Mouse (Mus musculus) activated CD4-positive, CD25-positive, alpha-beta regulatory T cell, adult 4 months (primary cell): ENCODE measurements around the gene Nalcn. TPM values are rescaled to one million over a fixed set of nuclear protein-coding genes. Genes with fewer than 3 reads are reported as not detected.

Experiments
- ATAC-seq: one replicate; pipeline ENCODE4 v1.8.0; 2017
- polyA plus RNA-seq, 2 experiments: library from polyadenylated mRNA; unstranded; fragments of 100-300 nt; shearing (Covaris generic); gene quantifications; one replicate each; pipeline ENCODE4 v1.2.1; 2017

Nalcn gene
- polyA plus RNA-seq, 2 experiments from 2014 or later: not detected

DNA sequence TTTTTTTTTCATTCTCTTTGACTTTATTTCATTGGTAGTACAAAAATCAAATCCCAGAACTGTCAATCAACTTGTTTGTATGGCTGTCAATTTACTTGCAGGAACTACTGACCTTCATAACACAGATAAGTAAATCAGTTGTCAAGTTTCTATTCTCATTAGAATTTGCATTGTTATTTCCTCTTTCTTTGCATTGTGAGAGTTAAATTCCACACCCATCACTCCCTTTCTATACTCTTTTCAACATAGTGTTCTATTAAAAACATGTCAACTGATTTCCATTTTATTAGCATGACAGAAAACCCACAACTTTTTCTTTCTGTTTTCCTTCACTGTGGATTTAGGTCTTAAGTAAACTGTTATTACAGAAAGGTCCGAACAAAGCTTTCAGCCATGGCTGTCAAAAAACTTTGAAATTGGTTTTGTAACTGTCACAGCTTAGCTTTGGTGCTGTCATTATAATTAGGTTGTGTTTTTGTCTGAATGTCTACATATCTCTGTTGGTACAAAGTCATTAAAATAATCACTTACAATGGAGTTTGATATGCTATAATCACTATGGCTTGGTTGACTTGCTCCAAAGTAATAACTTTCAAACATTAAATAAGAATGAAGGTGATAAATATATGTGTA lies 138.3 kb downstream of the Nalcn start:
- ATAC-seq: no peak

DNA sequence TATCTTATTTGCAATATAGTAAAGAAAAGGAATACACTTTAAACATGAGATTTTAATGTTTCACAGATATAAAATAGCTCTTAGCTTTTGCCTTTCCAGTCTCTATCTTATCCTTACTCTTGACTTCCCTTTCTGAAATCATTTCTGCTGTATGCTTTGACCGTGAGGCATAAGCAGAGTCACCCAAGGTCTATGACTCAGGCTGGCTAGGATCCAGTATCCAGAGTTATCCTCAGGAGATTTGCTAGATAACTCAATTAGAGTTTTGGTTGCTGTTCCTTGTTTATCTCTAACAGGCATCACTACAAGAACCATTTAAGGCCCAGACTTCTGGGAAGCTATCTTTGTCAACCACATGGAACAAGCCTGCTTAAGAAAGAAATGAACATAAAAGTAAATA lies 164.9 kb downstream of the Nalcn start:
- ATAC-seq: no peak

DNA sequence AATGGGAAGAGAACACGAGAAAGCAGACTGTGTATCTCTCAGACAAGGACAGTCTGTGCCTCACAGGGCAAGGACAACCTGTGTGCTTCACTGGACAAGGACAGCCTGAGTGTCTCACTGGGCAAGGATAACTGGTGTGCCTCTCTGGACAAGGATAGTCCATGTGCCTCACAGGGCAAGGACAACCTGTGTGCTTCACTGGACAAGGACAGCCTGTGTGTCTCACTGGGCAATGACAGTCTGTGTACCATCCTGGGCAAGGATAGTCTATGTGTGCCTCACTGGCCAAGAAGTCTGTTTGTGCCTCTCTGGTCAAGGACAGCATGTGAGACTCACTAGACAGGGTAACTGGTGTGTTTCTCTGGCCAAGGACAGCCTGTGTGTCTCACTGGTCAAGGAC lies 180.9 kb downstream of the Nalcn start:
- no peak for ATAC-seq

DNA sequence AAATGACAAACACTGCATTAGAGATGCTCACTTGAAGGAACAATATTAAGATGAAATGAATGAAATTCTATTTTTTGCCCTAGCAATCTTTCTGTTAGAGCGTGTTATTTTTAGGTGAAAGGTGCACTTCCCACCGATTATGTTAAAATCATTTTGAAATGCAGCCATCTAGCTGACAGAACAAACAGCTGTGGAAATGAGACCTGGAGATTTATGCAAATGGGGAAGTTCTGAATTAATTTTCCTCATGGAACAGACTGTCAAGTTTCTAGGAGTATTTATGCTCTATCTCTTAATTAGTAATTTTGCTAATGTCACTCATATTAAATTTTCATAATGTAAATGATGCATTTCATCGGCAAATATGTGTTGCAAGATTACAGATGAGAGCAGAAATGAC lies 191.4 kb downstream of the Nalcn start:
- no peak for ATAC-seq

DNA sequence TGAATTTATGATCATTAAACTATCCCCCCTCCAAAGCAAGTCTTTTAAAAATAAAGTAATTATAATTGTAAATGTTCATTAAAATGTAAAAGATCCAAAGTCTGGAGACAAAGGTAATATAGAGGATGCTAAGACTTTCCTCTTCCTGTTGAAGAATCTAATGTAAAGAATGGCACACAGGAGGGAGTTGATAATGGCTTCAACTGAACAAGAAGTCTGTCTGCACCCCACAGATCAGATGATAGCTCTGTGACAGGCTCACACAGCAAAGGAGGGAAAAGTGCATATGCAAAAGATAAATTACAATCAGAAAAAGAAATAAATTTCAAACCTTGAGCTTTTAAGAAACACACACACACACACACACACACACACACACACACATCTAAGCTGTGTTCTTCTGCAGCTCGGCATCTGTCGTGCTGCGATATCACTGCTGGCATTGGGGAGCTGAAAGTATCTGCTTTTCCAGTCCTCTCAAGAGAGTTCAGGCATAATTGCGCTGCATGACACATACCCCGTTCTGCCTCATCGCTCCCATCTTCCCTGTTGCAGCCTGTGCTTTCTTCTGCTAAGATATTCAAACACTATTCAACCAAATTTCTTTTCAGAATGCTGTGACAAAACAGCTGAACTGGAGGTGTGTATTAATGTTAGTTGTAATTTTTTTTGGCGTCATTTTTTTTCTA lies 250.6 kb downstream of the Nalcn start:
- no peak for ATAC-seq

DNA sequence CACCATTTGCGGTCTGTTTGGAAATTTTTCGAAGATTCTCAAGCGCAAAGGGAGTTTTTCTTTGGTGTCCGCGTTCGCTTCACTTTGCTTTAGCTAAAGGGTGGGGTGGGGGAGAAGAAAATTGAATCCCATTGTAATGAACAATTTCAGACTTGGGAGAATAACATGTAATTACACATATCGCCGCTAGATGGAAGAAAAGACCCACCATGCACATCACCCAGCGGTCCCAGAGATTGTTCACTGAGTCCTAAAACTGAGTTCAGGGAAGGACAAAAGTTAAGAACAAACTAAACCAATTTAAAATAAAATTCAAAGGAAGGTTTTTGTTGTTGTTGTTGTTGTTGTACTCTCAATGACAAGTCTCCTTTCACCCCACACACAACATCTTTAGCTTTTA lies 255.4 kb downstream of the Nalcn start:
- peak; percentile 72 for ATAC-seq

DNA sequence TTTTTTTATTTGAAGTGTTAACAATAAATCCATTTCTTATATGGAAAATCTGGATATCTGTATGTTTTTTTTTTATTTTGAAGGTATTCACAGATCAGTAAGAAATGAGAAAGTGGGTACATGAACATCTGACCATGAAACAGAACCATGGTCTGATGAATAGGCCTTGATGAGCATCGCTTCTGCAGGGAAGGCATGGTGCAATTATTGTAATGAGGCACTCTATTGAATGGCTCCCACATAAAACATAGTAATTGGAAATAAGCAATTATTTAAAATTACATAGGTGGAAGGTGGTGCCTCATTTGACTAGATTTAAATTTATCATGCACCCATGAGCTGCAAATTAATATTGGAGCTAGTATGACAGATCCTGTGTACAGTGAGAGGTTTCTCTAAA lies 267.3 kb downstream of the Nalcn start:
- ATAC-seq: no peak

DNA sequence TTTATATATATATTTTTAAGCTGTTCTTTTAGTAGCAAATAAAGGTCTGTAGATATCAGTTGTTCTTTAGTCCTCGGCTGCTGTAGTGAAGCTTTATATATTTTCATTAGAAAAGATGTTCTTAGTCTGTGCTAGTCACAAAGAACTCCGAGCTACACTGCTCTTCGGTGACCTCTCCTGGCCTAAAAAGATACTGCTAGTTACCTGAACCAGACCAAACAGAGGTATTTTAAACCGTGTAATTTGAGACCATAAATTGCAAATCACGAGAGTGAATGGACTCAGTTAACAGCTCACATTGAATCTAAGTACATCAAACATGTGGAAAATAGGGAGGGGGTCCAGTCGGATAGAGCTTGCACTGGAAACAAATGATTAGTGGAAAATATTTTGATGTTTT lies 274.0 kb downstream of the Nalcn start:
- no peak for ATAC-seq

DNA sequence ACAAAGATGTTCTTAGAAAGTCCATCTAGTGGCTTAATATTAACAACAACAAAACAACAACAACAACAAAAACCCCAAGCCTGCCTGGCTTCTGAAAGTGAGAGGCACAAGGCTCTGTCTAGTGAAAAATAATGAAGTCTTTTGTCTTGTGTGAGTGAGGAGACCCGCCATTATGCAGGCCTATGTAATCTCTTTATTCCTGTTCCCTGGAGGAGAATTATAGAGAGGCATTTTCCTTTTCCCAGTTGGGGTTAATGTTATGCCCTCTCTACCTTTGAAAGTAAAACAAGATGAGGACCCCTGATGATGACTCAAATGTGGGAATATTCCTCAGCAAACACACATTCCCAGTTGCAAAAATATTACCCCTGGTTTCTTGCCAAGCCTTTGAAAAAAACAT lies 295.1 kb downstream of the Nalcn start:
- ATAC-seq: no peak

DNA sequence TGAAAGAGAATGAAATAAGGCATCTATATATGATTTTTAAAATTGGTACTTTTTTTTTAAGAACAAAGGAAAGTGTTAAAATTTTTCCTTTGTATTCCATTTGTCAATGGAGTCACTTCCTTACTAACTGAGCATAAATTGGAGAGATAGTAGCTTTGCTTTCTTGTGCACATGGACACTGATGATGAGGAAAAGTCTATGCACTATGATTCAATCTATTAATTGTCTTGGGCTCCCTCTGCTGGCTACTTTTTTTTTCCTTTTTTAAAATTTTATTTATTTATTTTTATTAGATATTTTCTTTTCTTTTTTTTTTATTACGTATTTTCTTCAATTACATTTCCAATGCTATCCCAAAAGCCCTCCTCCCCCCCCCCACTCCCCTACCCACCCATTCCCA lies 312.6 kb downstream of the Nalcn start:
- ATAC-seq: no peak

DNA sequence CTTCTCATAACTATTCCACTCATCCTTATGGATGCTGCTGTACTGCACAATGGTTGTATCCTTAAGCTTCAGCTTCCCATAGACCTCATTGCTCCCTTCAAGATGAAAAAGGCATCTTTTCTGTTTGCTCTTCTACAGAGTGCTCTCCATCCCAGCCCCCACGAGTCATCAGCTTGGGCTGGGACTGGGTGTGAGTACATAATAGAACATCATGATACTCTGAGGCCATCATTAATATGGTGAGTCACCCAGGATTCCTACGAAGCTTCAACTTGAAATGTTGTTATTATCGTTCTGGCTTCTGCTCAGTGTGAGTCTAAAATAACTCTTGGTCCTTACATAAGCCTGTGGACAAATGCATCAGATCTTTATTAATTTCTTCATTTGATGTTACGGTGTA lies 314.6 kb downstream of the Nalcn start:
- no peak for ATAC-seq

DNA sequence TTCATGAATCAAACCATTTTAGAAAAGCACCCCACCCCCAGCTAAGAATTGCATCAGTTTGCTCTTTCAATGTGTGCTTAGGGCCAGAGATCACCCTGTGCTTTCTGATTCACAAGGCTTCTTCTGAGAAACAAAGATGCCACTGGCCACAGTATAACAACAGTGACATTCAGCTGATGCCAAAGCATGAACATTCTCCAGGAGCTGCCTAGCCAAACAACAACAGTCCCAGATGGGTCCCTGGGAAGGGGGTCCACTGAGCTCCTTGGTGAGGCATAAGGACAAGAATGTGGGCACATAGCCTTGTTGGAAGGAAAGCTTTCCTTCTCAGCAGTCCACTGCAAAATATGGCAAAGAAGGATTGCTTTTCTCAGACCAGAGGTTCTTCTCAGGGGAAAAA lies 330.9 kb downstream of the Nalcn start:
- ATAC-seq: no peak

DNA sequence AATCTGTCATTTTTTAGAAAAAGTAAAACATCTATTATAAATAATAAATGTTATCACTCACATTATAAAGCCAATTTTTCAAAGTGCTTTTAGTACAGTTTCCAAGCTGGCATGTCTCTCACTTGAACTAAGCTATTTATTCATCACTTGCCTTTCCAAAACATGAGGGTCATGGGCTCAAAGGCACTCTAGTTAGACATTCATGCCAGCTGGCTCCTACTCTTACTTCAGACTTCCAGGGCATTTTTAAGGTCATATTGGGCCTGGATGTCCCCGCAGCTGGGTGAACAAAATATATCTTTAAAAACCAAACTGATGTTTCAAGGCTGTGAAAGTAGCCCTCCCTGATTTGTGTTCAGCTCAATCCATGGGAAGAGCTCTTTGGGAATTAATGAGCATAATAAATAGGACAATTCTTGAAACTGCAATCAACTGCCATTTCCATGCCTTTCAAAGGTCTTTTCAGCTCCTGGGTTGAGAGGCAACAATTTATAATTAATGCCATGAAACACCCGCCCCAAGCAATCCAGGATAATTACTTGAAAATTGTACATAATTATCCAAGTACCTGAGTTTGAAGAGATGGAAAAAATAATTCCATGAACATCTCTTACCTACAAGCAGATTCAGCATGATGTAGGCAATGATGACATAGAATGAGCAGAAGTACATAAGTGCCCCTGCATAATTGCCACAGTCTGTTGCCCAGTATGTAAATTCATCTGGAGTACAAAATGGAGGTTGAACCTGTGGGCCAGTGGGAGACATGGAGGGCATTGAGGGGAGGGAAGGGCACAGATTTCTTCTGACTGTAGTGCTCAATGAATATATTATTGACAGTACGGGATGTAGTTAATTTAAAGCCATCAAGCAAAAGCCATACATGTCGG lies 335.6 kb downstream of the Nalcn start:
- no peak for ATAC-seq

DNA sequence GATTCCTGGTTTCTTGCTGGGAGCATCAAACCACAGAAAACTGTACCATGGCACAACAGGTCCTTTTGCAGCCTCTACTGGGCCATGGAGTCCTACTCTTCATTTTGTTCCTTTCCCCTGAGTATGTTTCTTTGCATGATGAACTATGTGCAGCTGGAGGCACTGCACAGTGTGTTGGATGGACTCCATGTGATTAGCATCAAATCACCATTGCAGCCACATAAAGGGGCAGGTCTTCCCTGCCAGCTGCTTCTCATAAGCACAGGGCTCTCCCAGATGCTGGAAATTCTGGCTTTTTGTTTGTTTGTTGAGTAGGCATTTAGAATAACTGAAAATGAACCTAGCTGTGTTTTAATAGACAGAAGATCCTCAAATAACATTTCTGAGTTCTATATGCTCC lies 344.8 kb downstream of the Nalcn start:
- no peak for ATAC-seq

DNA sequence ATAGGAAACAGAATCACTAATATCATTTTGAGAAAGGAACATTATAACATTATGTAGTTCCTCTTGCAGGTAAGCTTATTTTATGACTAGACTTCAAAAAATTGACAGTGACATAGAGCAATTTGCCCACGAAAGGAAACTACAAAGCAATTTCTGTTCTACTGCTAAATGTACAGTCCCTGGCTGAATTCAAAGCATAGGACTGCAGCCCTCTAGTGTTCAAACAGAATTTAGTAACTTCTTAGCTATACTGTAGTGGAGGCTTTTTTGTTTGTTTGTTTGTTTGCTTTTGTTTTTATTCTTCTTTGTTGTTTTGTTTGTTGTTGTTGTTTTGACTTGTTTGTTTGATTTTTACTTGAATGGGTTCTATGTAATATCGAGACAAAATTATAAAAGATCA lies 354.8 kb downstream of the Nalcn start:
- ATAC-seq: no peak

DNA sequence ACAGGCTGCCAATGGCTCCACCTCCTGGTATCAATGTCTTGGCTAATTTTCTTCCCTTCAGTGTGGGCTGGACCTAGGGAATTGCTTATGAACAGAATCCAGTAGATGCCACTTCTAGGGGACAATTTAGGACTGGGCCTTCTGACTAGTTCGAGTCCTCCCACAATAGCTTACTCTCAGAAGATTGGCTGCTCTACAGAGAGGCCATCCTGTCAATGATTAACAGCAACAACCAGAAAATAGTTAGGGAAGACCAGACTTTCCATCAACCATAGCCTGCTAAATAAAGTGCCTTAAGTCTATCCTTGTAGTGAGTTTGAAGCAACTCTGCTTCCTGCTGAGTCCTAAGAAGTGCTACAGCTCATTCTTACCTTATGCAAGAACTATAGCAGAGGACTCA lies 386.2 kb downstream of the Nalcn start:
- no peak for ATAC-seq

DNA sequence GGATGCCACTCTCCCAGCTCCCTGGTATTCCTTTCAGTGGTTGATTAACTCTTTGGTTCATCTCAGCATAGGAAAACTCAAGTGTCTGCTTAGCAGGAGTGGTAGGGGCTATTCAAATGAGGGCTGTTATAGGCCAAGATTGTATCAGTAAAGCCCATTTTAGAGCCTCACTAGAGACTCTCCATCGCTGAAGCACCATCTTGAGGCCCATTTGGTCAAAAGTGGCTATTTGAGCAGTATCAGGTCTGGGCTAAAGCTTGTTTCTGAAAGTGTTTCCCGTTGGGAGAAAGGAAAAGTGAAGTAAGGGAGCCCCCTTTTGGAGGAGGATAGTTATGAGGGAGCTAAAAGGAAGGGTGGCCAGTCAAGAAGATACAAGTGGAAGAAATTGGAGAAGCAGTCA lies 387.0 kb downstream of the Nalcn start:
- no peak for ATAC-seq

DNA sequence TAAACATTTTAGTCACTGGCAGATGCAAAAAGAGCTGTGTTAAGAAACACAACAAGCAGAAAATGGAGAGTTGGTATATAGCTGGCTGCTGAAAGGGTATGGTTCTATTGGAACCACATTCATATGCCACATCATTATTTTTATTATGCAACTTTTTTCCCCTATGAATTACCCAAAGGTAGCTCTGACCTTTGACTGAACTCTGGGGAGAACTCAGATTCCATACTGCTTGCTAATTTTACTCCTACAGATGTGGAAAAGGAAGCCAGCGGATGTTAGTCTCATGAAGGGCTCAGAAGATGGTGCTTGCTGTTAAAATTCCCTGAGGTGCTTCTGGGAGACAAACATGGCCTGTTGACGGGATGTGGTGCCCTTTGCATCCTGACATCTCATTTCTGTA lies 389.9 kb downstream of the Nalcn start:
- ATAC-seq: no peak

DNA sequence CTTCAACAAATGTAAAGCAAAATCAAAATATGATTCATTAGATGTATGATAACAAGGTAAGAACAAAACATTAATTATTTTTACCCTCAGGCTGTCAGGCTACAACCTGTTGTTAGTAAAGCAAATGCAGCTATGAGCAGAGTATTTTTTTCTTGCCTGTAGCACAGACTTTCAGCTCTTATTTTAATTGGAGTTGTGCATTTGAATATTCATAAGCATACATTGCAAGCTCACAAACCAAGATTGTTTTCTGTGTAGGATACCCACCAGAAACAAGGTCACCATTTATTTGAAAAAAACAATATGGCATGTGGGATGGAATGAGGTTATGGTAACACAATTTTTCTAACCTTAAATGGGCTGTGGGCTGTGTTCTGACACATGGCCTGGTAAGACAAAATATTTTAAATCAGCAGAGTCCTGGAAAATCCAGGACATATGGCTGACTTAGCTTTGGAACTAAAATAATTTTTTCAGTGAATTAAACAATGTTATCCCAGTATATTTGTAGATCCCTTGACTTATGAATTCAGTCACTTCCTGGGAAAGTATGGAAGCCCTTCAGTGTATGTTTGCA lies 394.2 kb downstream of the Nalcn start:
- ATAC-seq: no peak
